Mouse (Mus musculus): ENCODE results near the gene Gnai3.

GRCm38 (mm10) chr3:108083904-108084407, 62.0 kb downstream of the Gnai3 start:
- TF ChIP-seq CTCF (IDR thresholded peaks at IDR 0.05; ENCODE audit: low read depth): no peak
- no peak for TF ChIP-seq EP300 (IDR thresholded peaks at IDR 0.05; ENCODE audit: low read depth)
